Mouse (Mus musculus): ENCODE data around the gene Inpp4b. TPM values are rescaled to one million over a fixed set of nuclear protein-coding genes. Genes with fewer than 3 reads are reported as not detected.

Inpp4b gene
- polyA plus RNA-seq, 1 experiment from 2014 or later, result 4.6 TPM

DNA sequence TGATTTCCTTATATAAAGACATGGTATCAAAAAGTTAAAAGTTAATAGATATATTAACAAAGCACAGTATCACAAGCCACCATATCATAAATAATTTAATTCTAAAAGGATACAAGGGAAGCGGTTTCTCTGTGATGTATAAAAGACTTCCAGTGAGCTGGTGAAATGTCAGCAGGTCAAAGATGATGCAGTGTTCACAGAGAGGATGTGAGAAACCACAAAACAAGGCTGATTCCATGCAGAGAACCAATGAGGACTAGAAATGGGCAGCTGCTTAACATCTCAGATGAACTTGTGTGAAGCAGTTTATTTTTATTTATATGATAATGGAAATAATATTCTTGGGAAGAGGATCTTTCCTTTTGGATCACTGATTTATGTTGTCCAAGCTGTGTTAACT lies 359.7 kb downstream of the Inpp4b start:
- Histone ChIP-seq H3K9ac (ENCODE audit: low read depth, low read length) (no peak overlapping the region), H3K36me3 (ENCODE audit: control insufficient read depth, insufficient read depth) (no peaks in the 10 kb centered on the region), H3K27me3 (replicated peaks; ENCODE audit: control insufficient read depth, insufficient read depth, low read length) (no peaks in the 10 kb centered on the region), H3K9me3 (ENCODE audit: control insufficient read depth) (no peaks in the 10 kb centered on the region), H3K4me1 (replicated peaks; ENCODE audit: control insufficient read depth, insufficient read depth, low read length) (no peaks in the 10 kb centered on the region), H3K4me3 (ENCODE audit: low read depth, low read length) (no peak overlapping the region), H3K4me2 (replicated peaks; ENCODE audit: low read depth) (no peak overlapping the region), H3K27ac (ENCODE audit: low read depth, low read length) (no peak overlapping the region)
- no peak for ATAC-seq
- 73% methylated on average over 1 of the region's 1 CpGs for whole genome bisulfite sequencing
- no peak for TF ChIP-seq CTCF (IDR thresholded peaks at IDR 0.05; ENCODE audit: low read depth)

DNA sequence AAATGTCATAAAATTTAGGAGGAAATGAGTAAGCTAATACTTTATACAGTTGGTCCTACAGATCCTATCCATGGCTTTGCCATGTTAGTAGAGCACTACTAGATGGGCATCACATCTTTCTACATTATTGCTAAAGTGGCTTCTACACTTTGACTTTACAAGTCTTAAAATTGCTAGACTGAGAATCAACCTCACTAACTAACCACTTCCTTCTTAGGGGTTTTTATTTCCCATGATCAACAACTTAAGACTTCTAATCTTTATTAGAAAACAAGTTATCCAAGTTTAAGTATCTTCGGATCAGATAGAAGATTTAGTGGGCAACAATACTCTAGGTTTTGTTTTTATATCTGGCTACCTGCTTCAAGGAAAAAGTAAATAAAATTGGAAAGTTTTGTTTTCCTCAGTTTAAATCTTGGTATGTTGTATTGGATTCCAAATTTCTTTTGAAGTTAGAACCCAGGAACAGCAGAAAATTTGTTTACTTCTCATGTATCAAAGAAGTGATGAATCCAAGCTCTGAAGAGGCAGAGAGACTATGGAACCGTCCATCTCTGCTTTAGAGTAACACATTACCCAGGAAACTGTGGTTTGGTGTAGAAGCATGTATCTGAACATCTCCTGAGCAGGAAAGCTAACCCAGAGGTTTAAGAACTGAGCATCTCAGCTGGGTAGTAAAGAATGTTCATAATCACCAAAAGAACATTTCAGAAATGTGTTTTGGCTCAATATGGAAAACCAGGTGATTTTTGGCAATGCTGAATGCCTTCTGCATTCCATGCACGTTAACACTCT lies 361.4 kb downstream of the Inpp4b start:
- no peaks in the 10 kb centered on the region for H3K9me3 ChIP-seq (ENCODE audit: control insufficient read depth)
- no peak for ATAC-seq
- WGBS, result 70% methylated on average over 3 of the region's 3 CpGs
- H3K27ac ChIP-seq (ENCODE audit: low read depth, low read length), result no peak overlapping the region
- no peaks in the 10 kb centered on the region for H3K27me3 ChIP-seq (replicated peaks; ENCODE audit: control insufficient read depth, insufficient read depth, low read length)
- no peaks in the 10 kb centered on the region for H3K36me3 ChIP-seq (ENCODE audit: control insufficient read depth, insufficient read depth)
- TF ChIP-seq CTCF (IDR thresholded peaks at IDR 0.05; ENCODE audit: low read depth), result no peak
- no peaks in the 10 kb centered on the region for H3K4me1 ChIP-seq (replicated peaks; ENCODE audit: control insufficient read depth, insufficient read depth, low read length)
- no peak overlapping the region for H3K4me3 ChIP-seq (ENCODE audit: low read depth, low read length)
- H3K4me2 ChIP-seq (replicated peaks; ENCODE audit: low read depth), result no peak overlapping the region
- H3K9ac ChIP-seq (ENCODE audit: low read depth, low read length), result no peak overlapping the region

DNA sequence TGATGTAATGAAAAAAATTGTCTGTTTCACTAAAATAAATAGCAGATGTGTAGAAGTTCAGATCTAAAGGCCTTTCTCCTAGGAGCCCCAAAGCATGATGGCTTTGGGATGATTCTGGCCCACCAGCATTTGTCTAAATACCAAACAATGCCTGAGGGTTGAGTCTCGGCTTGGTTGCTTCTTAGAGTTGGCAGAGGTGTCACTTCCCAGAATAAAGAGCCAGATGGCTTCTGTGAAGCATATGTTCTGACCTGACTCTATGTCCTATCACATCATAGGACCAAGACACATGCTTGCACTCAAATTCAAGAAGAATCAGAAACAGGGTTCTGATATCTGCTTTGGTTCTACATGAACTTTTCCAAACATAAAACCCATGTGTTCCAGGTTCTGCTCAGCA lies 365.1 kb downstream of the Inpp4b start:
- TF ChIP-seq CTCF (IDR thresholded peaks at IDR 0.05; ENCODE audit: low read depth), result no peak
- H3K36me3 ChIP-seq (ENCODE audit: control insufficient read depth, insufficient read depth), result no peaks in the 10 kb centered on the region
- no peaks in the 10 kb centered on the region for H3K27me3 ChIP-seq (replicated peaks; ENCODE audit: control insufficient read depth, insufficient read depth, low read length)
- no peak overlapping the region for H3K4me3 ChIP-seq (ENCODE audit: low read depth, low read length)
- H3K9ac ChIP-seq (ENCODE audit: low read depth, low read length), result no peak overlapping the region
- H3K27ac ChIP-seq (ENCODE audit: low read depth, low read length), result no peak overlapping the region
- H3K4me2 ChIP-seq (replicated peaks; ENCODE audit: low read depth), result no peak overlapping the region
- no peak for ATAC-seq
- no peaks in the 10 kb centered on the region for H3K9me3 ChIP-seq (ENCODE audit: control insufficient read depth)
- H3K4me1 ChIP-seq (replicated peaks; ENCODE audit: control insufficient read depth, insufficient read depth, low read length), result no peaks in the 10 kb centered on the region
- WGBS, result 81% methylated on average over 1 of the region's 1 CpGs

GRCm38 (mm10) chr8:81731332-81731731 lies 389.0 kb downstream of the Inpp4b start:
- no peak overlapping the region for H3K27ac ChIP-seq (ENCODE audit: low read depth, low read length)
- no peak overlapping the region for H3K9ac ChIP-seq (ENCODE audit: low read depth, low read length)
- no peak overlapping the region for H3K4me2 ChIP-seq (replicated peaks; ENCODE audit: low read depth)
- no peak for TF ChIP-seq CTCF (IDR thresholded peaks at IDR 0.05; ENCODE audit: low read depth)
- no peaks in the 10 kb centered on the region for H3K9me3 ChIP-seq (ENCODE audit: control insufficient read depth)
- no peaks in the 10 kb centered on the region for H3K27me3 ChIP-seq (replicated peaks; ENCODE audit: control insufficient read depth, insufficient read depth, low read length)
- no peak for ATAC-seq
- H3K4me3 ChIP-seq (ENCODE audit: low read depth, low read length), result no peak overlapping the region
- H3K4me1 ChIP-seq (replicated peaks; ENCODE audit: control insufficient read depth, insufficient read depth, low read length), result no peaks in the 10 kb centered on the region
- no peaks in the 10 kb centered on the region for H3K36me3 ChIP-seq (ENCODE audit: control insufficient read depth, insufficient read depth)

- Histone ChIP-seq H3K9ac (ENCODE audit: low read depth, low read length) (no peak overlapping the region), H3K9me3 (ENCODE audit: control insufficient read depth) (no peaks in the 10 kb centered on the region), H3K27me3 (replicated peaks; ENCODE audit: control insufficient read depth, insufficient read depth, low read length) (no peaks in the 10 kb centered on the region), H3K36me3 (ENCODE audit: control insufficient read depth, insufficient read depth) (no peaks in the 10 kb centered on the region), H3K4me3 (ENCODE audit: low read depth, low read length) (no peak overlapping the region), H3K27ac (ENCODE audit: low read depth, low read length) (no peak overlapping the region), H3K4me1 (replicated peaks; ENCODE audit: control insufficient read depth, insufficient read depth, low read length) (no peaks in the 10 kb centered on the region), H3K4me2 (replicated peaks; ENCODE audit: low read depth) (no peak overlapping the region)
- 91% methylated on average over 2 of the region's 2 CpGs for WGBS
- no peak for ATAC-seq
- TF ChIP-seq CTCF (IDR thresholded peaks at IDR 0.05; ENCODE audit: low read depth), result no peak
These were observed 393.3 kb downstream of the Inpp4b start for GRCm38 (mm10) chr8:81735655-81736054.

- no peak for ATAC-seq
- 85% methylated on average over 1 of the region's 1 CpGs for WGBS
- Histone ChIP-seq H3K4me1 (replicated peaks; ENCODE audit: control insufficient read depth, insufficient read depth, low read length) (no peaks in the 10 kb centered on the region), H3K9ac (ENCODE audit: low read depth, low read length) (no peak overlapping the region), H3K36me3 (ENCODE audit: control insufficient read depth, insufficient read depth) (no peaks in the 10 kb centered on the region), H3K9me3 (ENCODE audit: control insufficient read depth) (no peaks in the 10 kb centered on the region), H3K27ac (ENCODE audit: low read depth, low read length) (no peak overlapping the region), H3K4me2 (replicated peaks; ENCODE audit: low read depth) (no peak overlapping the region), H3K27me3 (replicated peaks; ENCODE audit: control insufficient read depth, insufficient read depth, low read length) (no peaks in the 10 kb centered on the region), H3K4me3 (ENCODE audit: low read depth, low read length) (no peak overlapping the region)
- no peak for TF ChIP-seq CTCF (IDR thresholded peaks at IDR 0.05; ENCODE audit: low read depth)
These were observed 393.7 kb downstream of the Inpp4b start for GRCm38 (mm10) chr8:81736103-81736502.

All from intestine, postnatal 0 days (tissue).